Mouse (Mus musculus): ENCODE results near the gene Iqsec1.

The Iqsec1 gene

DNA sequence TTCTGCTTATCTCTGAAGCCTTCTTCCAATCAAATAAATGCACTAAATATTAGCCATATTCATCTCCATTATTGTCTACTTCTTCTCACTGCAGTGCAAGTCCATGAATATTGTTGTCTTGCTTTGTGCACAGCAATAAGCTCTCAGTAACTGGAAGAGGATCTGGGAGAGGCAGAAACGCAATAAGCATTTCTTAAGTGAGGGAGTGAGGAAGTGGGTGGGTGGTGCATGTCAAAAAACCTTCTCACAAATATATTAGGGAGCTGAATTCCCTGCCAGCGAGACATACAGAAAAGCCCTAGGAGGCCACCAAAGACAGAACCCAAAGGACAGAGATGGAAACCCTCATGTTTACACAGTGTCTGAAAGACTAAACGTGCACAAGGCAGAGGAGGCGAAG lies 35.1 kb downstream of the Iqsec1 start:
- DNase-seq = no peak

DNA sequence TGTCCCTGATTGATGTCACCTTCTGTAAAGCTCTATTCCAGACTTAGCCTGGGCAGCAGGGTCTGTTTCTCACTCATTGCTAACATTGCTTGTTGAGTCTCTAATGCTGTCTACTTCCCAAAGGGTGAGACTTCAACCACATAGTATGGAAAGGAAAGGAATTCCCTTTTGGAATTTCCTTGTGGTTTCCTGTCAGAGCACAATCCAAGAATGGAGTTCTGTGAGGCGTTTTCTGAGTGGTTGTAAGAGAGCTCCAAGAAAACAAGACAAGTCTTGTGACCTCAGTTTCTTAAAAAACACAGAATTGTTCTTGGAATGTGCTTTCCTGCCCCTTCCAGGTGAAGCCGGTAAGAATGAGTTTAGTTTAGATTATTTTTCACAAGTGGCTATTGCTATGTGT lies 37.5 kb downstream of the Iqsec1 start:
- DNase-seq = no peak

DNA sequence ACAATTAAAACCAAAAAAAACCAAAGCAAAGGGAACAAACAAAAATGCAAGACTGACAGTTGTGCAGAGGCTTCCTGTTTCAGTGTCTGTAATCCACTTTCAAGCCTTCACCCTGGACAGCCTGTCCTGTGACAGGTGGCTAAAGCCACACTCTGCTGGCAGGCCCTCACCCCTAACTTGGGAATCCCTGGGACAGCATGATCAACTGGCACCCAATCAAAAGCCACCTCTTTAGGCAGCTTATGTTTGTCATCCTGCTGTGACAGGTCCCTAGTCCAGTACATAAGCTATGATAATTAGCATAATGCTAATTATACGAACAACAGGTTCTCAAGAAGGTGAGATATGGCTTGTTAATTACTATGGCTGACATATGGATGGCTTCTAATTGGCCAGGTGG lies 40.4 kb downstream of the Iqsec1 start:
- no peak for DNase-seq

DNA sequence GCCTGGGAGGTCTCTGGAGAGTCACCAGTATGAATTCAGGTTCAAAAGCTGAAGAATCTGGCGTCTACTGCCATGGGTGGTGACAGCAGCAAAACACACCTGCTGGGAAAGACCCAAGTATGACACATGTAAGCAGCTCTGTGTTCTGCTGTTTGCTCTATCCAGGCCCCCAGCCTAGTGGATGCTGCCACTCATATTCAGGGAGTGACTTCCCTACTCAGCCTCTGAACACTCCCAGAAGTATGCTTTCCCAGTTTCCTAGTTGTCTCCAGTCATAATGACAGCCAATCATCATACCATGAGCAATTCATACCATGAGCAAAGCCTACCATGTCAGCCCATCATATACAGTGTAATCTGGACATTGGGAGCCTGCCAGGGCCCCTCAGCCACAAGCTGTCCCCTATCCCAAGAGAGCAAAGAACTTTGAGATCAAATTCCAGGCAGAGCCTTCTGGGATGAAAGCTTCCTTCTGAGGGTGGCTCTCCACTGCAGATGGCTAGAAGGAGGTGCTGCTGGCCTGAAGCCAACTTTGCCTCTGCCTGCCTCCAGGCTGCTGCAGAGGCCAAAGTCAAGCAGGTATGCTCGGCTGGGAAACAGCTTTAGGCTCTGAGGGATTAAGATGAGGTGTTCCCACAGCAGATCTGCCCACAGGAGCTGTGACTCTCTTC lies 42.8 kb downstream of the Iqsec1 start:
- no peak for DNase-seq

DNA sequence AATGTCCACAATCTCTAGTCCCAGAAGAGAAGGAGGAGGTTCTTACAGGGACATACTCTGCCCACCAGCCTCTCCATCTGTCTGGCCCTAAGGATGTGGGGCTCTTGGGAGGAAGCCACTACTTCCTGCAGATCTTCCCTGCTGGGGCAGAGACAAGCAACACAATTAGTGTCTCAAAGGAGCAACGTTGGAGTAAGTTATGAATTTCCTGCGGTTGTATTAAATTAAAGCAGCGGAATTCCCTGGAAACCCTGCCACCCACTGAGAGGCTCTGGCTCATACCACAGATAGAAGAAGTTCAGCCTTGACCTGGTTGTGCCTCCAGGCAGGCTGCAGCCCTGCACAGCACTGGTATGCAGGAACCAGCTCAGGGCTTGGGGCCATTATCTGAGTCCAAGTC lies 47.2 kb downstream of the Iqsec1 start:
- DNase-seq = no peak

DNA sequence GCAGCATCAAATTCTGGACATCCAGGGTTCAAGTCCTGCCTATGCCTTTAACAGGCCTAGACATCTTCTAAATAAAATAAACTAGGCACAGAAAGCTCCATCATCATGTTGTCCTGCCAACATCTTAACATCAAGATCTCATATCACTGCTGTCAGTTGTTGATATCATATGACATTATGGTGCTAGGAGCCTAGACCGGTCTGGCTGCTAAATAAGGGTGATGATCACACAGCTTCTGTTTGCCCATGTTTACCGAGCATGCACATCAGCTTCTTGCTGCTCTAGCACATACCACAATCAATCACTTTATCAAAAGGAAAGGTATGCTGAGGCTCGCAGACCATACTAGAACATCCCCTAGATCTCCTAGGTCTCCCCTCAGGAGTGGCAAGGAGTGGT lies 54.8 kb downstream of the Iqsec1 start:
- DNase-seq = no peak

DNA sequence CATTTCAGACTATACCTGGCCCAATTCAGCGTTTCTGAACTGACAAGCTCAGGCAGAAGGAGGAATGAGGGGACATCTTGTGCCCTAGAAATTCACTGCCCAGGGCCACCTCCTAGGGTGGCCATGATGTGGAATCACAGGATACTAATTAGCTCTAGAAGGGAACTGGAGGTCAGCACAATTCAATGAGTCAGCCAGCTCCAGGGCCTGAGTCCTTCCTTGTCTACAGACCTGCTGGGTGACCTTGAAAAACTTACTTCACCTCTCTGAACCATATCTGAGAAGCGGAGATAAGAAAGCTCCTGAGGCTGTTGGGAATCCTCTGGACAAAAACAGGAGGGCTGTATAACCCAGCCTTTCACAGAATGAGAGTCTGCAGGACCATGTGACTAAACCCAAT lies 59.7 kb downstream of the Iqsec1 start:
- peak; percentile 35 for DNase-seq

DNA sequence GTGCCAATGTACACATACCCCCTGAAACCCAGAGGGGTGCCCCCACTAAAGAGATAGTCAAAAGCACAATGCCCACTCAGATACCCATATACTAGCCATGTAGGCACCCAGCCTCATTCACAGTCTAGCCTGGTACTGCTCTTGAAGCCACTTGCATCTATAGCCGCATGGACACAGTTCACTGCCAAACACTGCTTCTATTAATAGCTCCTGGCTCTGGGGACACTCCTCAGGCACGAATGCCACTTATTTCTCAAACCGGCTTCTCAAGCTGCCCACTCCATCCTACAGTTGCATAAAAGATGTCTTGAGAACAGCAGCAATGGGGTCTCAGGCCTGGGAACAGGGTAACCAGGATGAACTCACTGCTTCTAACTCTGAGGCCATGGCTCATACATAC lies 63.0 kb downstream of the Iqsec1 start:
- peak; percentile 19 for DNase-seq

DNA sequence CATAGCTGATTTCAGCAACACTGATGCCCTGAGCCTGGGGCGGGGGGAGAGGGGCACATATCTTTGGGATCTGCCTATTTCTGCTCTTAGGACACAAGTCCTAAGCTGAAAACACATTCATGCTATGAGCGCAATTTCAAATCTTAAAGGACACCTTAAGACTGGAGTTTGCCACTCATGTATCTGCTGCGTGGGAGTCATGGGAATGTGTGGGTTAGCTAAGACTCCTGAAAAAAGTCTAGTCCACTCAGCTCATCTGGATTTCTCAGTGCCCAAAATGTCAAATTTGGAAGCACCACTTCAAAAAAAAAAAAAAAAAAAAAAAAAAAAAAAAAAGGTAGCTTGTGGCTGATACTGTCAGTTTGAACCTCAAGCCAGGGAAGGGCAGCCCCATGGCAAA lies 63.7 kb downstream of the Iqsec1 start:
- DNase-seq = no peak

DNA sequence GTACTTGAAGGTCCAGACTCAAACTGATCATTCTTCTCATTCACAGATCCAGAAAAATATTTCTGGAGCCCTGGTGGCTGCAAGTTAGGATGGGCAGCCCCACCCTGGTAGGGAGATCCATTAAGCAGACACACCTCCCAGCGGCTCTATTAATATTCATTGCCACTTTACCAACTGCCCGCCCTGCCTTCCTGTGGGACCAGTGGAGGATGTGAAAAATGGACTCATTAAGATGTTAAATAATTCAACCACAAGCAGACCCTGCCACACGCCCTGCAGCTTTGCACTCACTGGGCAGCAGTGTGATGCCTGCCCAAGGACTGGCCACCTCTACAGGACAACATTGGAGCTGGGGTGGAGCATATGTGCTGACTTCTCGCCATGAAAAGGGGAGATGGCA lies 64.1 kb downstream of the Iqsec1 start:
- no peak for DNase-seq

DNA sequence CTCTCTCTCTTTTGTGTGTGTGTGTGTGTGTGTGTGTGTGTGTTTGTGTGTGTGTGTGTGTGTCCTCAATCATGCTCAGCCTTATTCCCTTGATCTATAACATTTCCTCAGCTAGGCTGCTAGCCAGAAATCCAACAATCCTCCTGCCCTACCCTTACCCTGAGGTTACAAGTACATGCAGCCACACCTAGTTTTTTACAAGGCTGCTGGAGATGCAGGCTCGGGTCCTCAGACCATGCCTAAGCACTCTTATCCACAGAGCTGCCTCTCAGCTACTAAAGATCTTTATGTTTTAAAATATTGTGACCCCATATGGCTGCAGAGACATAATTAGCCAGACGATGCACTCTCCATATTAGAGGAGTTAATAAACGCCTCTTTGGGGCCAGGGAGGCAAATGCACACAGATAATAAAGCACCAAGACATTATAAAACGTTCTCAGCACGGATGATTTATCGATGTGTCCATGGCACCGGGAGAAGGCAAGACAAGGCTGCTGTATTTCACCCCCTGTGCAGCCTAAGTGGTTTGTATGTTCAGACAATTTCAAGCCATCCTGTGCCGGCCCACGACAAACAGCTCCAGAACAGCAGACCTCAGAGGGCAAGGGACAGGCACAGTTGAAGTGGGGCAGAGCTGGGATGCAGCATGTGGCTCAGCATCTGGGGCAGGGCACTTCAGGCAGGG lies 67.1 kb downstream of the Iqsec1 start:
- DNase-seq = no peak

DNA sequence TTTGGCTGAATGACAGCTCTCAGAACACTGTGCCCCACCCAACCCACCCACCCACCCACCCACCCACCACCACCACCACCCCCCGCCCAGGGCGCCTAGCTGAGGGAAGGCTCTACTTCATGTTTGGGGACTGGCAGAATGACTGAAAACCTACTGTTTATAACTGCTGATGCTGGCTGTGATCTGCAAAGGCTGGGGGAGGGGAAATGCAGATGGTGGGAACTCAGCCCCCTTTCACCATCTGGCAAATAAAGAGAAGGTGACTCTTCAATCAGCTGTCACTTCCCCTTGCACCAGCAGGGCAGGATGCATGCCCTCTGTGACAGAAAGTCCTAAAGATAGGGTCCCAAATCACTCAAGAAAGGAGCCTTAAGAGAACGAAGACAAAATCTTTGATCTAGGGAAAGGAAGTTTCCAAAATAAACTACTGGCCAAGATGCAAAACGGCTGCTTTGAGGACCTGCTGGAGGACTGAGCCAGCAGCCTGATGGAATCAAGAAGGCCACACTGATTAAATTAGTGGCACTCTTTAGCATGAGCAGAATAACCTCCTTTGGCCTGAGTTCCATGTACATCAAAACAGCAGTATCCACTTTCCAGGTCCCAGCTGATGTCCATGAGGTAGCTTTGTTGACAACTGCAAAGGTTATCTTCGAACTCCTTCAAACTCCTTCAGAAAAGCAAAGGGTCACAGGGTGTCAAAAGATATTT lies 67.8 kb downstream of the Iqsec1 start:
- DNase-seq = no peak

DNA sequence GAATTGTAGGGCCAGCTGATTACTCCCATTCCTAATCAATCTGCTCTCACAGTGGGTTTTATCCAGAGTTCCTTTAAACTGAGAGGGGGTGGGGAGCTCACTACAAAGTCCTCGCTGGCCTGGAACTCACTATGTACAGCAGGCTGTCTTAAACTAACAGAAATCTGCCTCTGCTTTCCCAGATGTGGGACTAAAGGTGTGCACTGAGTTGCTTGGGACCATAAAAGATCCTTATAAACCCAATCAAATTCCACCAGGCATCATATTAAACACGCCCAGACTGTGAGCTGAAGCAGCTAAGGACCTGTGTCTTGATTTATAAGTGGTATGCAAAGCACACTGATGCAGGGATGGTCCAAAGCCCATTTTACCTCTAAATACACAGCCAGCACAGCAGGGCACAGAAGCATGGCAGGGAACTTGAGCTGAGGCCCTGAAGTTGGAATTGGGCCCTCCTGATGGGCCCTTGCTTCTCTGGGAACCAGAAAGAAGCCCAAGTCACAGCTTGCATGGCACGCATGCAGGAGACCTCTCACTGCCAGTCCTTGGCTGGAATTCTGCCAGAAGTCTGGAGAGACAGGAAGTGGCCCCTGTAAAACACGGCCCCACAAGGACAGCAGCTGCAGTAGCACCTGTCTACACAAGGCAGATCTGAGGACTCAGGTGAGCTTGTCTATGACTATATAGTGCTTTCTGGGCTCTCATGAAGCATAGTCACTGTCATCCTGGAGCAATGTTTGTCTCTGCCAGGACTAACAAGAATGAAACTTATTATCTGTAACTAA lies 68.7 kb downstream of the Iqsec1 start:
- no peak for DNase-seq

DNA sequence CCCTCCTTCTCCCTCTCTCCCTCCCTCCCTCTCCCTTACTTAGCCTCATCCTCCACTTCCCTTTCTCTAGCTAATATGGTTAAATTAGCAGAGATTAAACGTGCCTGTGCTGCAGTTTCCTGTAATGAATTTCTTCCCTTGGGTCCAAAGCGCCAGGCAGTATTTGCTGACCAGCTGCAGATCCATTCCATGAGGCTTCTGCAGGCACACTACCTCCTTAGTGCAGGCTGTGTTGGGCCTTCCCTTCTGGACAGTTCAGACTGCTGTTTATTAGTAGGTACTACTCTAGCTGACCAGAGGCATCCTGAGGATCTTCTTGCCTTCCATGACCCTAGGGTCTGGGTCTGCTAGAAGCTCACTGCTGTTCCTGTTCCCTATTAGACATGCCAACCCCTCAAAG lies 72.9 kb downstream of the Iqsec1 start:
- no peak for DNase-seq

DNA sequence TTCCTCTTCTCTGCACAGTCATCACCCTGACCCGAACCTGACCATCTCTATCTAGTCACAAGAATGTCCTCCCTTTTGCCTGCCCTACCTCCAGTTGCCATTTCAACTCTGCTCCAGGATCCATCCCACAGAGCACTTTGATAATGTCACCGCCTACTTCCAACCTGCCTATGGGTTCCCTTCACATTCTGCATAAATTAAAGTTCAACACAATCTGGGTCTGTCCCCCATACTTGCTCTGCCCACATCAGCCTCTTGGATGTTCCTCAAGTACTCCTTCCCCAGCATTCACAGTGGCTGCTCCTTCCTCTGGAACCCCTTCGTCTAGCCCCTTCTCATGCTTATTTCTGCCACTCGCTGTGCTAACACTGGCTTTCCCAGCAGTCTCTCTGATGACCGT lies 74.7 kb downstream of the Iqsec1 start:
- DNase-seq = no peak

DNA sequence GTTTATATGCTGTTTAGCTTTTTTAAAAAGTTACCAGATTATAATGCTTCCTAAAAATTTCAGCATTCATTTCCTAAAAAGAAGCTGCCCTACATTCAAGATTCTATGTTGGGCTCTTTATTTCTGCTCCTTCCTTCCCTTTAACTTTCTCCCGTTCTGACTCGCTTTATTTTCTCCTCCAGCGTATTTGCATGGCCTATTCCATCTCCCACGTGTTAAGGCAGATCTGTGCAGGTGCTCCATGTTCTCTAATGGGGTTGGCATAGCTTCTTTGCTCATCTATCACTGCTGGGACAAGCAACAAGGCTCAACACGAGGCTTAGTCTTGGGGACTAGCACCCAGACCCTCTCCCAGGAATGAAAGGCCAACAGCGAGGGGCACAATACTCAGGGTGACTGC lies 75.7 kb downstream of the Iqsec1 start:
- DNase-seq = no peak

DNA sequence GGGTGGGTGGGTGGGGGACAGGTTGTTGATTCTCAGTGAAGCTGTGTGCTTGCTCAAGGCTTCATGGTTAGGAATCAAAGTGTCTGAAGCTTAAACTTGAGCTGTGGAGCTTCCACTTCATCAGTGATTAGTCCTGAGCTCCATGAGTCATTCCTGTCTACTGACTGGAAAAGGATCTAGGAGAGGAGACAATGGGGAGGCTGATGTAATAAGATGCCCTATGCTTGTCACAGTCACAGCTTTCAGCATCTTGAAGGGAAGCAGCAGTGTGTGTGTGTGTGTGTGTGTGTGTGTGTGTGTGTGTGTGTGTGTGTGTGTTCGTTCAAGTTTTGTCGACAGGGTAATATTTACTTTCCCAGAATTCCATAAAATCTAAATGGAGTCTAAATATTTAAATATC lies 84.3 kb downstream of the Iqsec1 start:
- no peak for DNase-seq

DNA sequence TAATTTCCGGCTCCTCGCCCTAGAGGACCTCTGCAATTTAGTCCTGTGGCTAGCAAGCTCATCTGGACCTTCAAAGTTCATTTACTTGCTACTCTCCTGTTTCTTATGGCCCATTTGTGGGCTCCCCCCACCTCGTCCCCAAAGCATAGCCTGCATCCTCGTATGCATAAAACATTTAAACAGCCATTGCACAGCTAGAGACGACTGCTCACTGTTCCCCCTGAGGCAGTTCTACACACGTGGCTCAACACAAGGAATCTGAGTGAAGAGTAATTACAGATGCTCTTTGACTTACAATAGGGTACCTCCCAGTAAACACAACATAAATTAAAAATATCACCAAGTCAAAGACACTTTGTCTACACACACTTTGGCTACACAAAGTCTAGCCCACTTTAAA lies 88.2 kb downstream of the Iqsec1 start:
- no peak for DNase-seq

DNA sequence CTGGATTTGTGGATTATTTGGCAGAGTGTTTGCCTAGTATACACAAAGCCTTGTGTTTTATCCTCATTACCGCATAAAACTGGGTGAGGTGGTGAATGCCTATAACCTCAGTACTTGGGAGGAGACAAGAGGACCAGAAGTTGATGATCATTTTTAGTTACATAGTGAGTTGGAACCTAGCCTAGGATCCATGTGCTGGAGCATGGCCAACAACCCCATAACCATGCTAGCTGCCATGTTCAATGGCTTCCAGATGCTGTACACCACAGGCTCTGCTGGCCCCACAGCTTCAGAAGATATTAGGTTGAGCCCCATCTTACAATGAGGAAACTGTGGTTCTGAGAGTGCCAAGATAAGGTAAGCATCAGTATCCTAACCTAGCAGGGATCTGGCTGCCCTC lies 89.2 kb downstream of the Iqsec1 start:
- no peak for DNase-seq

DNA sequence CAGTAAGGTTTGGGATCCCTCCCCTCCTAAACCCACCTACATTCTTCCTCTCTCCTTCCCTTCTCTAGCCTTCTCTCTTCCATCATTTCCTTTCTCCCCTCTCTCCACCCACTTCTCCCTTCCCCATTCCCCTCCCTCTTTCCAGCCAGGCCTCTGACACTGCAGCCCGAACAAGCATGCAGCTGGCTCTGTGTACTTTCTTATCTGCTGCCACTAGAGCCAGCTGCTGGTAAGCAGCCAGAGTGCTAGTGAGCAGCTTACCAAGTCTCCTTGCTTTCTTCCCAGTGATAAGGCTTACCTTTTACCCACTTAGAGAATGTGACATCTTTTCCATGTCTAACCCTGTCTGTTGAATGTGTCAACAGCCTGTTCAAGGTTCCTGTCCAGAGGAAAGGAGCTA lies 90.4 kb downstream of the Iqsec1 start:
- no peak for DNase-seq

DNA sequence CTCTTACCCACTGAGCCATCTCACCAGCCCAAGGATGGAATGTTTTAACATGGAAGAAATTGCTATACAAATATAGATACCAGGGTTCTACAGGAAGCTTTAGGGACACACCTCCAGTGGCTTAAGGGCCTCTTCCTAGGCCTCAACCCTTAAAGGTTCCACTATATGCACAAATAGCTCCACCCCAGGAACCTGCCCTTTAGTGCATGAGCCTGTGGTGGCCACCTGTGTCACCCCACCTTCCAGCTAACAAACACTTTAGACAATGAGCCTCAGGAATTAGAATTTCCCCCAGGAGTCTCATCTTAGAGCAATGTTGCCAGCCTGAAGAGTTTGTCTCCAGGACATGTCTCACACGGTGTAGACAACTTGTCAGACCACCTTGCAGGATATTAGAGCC lies 96.1 kb downstream of the Iqsec1 start:
- no peak for DNase-seq

DNA sequence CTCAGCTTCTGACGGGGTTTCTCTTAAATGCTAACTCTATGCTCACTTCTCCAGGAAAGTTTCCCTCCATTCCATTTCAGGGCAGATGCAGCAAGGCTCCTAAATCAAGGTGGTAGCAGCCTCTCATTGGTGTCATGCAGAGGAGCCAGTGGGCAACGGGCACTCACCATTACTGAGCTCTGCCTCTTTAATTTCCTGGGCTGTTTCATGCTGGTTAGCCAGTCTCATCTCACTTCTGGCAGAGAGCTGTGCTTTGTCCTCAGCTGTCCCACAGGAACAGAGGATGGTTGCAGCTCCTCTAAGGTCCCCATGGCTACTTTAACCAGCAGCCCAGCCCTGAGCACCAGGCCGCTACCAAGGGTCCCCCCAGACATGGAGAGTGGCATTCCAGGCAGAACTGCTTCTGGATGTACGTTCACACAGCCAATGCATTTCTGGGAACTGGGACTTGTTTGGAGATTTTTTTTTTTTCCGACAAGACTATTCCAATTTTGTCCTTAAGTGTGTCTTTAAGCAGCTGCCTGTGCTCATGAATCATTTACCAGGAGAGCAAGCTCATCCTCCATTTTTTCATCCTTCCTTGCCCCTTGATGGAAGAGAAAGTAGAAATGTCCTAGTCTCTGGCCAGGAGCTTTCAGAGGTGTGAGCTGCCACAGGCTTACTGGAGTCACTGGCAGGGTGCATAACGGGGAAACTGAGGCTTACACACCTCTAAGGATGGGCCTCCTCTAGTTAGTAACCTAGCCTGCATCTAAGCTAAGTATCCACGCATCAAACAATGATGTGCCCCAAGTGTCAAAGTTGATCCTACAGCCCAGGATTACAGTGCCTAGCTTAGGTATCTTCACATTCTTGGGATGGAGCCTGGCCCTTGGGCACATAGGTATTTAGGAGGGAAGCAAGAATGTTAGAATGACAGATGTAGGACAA lies 98.9 kb downstream of the Iqsec1 start:
- DNase-seq = no peak
